Mouse (Mus musculus): ENCODE results near the gene Ppa1. TPM values are rescaled to one million over a fixed set of nuclear protein-coding genes. Genes with fewer than 3 reads are reported as not detected.
"Not testable (repeated sequence)": the region's sequence is repeated elsewhere in the genome, so short reads cannot be mapped to it uniquely, and the experiment has no call there.

The Ppa1 gene
- polyA plus RNA-seq (2017; shearing (Covaris generic)), result 10 to 100 TPM; 64.5 to 77.4 TPM

- peak; percentile 81 for ATAC-seq
Measured at GRCm38 (mm10) chr10:61647790-61648736, at the start of gene Ppa1. Ppa1 (plus strand) TSS chr10:61648552.

GRCm38 (mm10) chr10:61599556-61600114, 48.7 kb upstream of the Ppa1 start:
- ATAC-seq, result no peak

DNA sequence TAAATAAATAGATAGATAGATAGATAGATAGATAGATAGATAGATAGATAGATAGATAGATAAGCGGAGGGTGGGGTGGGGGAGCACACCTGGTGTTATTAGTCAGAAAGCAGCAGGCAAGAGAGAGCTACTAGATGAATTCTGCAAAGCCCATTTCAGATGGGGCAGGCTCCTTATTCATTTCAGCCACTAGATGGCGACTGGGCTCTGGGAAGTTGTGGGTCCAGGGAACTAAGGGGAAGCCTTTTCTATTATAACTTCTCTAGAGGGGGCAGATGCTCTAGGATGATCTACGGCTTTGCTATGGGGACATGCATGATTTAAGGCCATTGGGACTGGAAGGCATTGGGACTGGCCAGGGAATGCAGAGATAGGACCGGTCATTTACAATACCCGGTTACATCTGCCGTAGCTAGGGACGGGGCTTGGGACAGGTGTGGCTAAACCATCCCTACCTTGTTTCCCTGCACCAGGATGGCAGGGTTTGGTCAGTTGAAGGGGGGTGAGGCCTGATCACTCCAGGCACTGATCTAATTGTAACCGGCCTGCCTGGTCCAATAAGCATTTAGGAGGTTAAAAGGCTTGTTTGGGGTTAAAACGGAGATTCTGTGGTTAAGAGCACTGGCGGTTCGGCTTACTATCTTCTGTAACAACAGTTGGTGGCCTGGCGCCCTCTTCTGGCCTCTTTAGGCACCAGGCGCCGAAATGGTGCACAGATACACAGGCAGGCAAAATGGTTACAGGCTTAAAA, 45.9 kb upstream of the Ppa1 start:
- peak; percentile 84 for ATAC-seq

DNA sequence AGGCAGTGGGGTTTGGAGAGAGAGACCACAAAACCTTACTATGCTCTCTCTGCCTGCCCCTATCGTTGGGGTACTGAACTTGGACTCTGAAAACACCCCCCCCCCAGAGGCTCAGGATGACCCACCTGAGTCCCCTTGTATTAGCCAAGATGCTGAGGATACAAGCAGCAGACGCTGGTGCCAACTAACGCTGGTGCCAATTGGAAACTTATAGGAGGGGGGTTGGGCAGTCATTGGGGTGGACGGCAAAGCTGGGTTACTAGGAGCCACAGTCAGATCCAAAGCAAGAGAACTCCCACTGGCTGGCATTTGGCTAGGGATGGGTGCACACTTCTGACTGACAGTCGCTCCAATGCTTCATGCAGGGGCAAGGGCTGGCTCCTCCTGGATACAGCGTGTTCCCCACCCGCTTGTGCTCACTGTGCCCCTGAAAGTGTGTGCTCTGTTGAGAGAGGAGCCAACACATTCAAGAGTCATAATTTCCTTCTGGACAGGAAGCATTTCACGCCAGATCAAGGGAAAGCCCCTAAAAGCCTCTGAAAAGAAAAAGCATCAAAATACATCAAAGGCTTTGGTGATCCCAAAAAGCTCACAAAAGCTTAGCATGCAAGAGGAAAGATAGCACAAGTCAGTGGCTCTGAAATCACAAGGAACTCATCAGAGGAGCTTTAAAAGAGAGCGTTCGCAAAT, 43.8 kb upstream of the Ppa1 start:
- no peak for ATAC-seq

DNA sequence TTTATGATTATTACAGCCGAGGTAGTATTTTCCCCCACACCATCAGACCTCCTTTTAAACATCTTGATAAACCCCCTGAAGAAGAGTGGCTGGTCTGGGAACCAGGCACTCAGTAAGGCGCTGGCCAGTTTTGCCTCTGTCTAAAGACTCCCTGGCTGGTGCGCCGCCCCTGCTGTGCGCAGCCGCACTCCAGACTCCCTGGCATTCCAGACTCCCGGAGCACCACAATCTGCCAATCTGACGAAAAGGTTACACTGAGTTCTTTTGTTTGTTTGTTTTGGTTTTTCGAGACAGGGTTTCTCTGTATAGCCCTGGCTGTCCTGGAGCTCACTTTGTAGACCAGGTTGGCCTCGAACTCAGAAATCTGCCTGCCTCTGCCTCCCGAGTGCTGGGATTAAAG, 43.0 kb upstream of the Ppa1 start:
- ATAC-seq, result not testable (repeated sequence)

- ATAC-seq, result peak; percentile 65
Measured at GRCm38 (mm10) chr10:61605851-61606250, 42.5 kb upstream of the Ppa1 start.

DNA sequence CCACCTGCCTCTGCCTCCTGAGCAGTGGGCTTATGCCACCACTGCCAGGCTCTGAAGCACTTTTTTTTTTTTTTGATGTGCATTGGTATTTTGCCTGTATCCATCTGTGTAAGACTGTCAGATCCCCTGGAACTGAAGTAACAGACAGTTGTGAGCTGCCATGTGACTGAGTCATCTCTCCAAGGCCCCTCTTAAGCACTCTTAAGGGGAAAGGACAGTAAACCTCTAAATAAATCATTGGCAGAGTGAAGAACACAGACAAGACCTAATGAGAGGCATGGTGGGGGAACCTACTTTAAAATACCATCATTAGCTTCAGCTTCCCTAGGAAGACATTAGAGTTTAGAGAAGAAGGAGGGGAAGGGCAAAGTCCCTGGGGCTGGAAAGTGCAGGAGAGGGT, 40.1 kb upstream of the Ppa1 start:
- ATAC-seq, result no peak

- ATAC-seq, result peak; percentile 39
Measured at GRCm38 (mm10) chr10:61610650-61611235, 37.6 kb upstream of the Ppa1 start.

GRCm38 (mm10) chr10:61614311-61614710, 34.0 kb upstream of the Ppa1 start:
- ATAC-seq, result no peak

- no peak for ATAC-seq
Measured at GRCm38 (mm10) chr10:61618528-61618927, 29.8 kb upstream of the Ppa1 start.

DNA sequence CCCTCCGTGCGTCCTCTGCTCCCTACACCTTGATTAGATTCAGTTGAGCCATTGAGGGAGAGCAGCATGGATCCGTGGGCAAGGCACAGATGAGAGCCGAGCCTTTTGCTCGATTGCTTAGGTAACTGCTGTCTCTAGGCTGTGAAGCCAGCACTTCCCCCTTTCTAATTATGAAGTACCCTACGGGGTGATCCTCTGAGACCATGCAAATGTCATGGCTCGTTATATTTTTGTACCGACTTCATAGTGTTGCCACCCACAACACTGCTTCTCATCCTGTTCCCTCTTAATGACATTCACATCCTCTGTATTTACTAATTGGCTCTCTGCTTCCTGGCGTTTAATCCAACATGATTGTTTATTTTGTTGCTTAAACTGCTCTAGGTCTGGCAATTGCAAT, 26.7 kb upstream of the Ppa1 start:
- no peak for ATAC-seq

DNA sequence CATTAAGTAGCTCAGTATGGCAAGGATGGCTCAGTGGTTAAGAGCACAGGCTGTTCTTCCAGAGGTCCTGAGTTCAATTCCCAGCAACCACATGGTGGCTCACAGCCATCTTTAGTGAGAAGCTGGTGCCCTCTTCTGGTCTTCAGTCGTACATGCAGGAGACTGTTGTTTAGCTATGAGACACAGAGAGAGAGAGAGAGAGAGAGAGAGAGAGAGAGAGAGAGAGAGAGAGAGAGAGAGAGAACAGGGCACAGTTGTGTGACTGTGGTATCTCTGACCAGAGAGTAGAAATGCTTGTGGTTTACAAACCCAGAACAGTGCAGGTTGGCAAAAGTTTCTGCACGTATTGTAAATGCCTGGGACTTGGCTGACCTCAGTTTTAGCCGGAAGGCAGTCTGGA, 24.5 kb upstream of the Ppa1 start:
- not testable (repeated sequence) for ATAC-seq

- no peak for ATAC-seq
Measured at GRCm38 (mm10) chr10:61624771-61625170, 23.6 kb upstream of the Ppa1 start.

DNA sequence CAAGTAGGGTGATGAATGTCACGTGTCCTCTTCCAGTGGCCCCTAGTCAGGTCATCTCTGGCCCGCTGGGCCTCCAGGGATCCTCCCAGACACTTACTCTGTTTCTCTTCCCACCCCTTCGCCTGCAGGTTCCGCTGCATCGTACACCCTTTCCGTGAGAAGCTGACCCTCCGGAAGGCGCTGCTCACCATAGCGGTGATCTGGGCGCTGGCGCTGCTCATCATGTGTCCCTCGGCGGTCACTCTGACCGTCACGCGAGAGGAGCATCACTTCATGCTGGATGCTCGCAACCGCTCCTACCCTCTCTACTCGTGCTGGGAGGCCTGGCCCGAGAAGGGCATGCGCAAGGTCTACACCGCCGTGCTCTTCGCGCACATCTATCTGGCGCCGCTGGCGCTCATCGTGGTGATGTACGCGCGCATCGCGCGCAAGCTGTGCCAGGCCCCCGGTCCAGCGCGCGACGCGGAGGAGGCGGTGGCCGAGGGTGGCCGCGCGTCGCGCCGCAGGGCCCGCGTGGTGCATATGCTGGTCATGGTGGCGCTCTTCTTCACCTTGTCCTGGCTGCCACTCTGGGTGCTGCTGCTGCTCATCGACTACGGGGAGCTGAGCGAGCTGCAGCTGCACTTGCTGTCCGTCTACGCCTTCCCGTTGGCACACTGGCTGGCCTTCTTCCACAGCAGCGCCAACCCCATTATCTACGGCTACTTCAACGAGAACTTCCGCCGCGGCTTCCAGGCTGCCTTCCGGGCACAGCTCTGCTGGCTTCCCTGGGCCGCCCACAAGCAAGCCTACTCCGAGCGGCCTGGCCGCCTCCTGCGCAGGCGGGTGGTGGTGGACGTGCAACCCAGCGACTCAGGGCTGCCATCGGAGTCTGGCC, 22.7 kb upstream of the Ppa1 start:
- ATAC-seq, result peak; percentile 39

DNA sequence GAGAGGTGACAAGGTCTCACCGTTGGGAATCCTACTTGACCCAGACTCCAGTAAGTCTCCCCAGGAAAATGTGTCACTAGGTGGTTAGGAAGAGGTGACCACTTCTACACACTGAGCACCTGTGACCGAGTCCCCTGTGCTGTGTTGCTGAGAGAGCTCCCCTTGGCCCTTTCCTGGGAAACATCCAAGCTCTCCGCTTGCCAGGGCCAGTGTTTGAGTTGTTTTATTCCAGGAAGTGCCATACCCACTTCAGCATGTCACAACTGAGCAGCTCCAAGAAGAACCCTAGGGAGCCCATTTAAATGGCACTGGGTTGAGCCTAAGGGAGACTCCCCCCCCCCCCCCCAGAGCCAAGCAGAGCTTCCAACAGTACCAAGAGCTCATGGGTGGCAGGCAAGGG, 21.8 kb upstream of the Ppa1 start:
- no peak for ATAC-seq

GRCm38 (mm10) chr10:61627195-61627937, 21.0 kb upstream of the Ppa1 start:
- ATAC-seq, result no peak

DNA sequence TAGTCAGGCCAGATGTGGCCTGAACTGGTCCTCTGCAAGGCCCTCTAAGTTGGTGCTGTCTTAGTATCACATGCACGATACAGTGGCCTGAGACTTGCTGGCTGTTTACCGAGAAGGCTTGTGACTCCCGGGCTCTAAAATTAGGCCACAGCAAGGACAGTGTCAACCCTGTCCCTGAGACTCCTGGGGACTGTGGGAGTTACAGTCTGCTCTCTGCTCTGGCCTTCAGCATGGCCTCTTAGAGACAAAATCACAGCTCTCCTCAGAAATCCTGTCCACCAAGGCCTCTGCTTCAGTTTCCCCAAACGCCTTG, 20.5 kb upstream of the Ppa1 start:
- ATAC-seq, result no peak

- no peak for ATAC-seq
Measured at GRCm38 (mm10) chr10:61632445-61632844, 15.9 kb upstream of the Ppa1 start.

DNA sequence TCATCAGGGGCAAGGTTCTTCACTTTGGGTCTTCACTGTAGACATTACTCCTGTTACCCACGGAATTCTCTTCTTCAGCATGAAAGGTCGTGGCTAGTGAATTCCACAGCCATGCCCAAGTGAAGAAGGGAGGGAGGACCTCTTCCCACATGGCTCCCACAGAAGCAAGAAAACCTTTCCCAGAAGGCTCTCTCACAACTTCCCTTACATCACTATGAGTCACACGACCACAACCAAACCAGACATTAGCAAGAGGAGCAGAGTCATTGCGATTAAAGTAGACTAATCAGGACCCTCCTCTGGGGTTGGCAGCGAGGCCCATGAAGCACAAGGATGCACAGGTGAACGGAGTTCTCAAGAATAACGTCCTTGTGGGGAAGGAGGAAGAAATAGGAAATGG, 11.3 kb upstream of the Ppa1 start:
- ATAC-seq, result no peak

- ATAC-seq, result no peak
Measured at GRCm38 (mm10) chr10:61640363-61640762, 8.0 kb upstream of the Ppa1 start.

DNA sequence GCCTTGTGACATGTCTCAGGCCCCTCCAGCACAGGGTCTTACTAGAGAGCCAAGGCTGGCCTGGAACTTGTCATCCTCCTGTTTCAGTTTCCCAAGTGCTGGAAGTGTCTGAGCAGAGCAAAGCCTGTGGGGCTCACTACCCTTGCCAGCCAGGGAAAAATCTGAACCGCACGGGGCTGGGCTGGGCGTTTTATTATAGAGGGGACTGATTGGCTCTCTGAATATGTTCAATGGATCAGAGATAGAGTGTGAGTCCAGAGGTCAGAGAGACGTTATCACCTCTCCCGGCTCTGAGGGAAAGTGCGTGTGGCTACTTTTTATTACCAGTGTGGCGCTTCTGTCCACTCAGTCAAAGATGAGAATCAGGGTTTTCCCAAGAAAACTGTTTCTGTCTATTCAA, 1.8 kb upstream of the Ppa1 start:
- no peak for ATAC-seq
